Mouse (Mus musculus) right cerebral cortex, adult 2 months (tissue): Measurements from ENCODE around the gene Capn15.

Experiments
- DNase-seq, 2 experiments: peaks; one replicate each; pipeline ENCODE4 v3.0.0; 2021 to 2022; ENCODE audit warnings: low spot score in 2 of 2

Capn15 gene

DNA sequence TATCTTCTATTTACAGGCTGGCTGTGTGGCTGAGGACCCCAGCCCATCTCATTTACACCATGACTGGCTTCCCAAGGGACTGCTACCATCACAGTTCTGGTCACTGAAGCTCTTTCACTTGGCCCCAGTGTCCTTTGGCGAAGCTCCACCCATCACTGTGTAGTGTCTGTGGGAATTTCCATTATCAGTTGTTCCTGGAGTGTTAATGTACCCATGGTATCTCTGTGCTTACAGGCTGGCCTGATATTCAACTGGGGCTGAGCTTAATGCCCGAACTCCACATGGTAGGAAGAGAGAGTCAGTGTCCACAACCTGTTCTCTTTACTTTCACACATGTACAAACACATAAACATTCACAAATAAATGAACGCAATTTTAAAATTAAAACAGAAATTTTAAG is 7.9 kb upstream of the Capn15 start:
- no peak for DNase-seq

DNA sequence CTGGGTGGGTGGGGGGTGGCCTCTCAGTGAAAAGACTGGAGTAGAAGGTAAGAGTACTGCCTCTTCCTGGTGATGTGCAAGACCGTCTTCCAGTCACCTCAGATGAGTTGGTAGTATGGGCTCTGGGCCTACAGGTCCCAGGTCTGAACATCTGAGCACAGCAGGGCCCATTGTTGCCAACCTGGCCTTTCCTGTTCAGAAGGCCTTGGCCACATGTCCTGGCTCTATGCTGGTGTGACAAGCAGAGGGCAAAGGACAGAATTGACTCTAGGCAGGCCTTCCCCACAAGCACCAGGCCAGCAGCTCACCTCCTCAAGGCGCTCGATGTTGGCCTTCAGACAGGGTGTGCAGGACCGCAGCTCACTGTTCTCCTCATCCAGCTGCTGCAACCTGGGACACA is 6.7 kb upstream of the Capn15 start:
- no peak for DNase-seq

DNA sequence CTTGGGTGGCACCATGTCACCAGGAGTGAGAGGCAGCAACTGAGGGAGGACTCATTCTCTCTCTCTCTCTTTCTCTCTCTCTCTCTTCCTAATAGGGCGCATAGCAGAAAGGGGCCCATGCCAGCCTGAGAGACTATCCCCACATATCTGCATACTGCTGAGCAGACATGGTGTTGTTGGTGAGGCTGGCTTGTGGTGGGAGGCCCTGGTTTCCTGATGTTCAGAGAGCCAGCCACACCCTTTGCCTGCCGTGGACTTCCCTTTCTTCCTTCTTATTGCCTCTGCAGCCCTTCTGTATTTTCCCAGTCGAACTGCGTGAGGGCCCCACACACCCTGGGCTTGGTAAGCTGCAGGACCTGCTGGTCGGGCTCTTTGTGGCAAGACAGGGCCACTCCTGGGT is 4.7 kb upstream of the Capn15 start:
- no peak for DNase-seq

DNA sequence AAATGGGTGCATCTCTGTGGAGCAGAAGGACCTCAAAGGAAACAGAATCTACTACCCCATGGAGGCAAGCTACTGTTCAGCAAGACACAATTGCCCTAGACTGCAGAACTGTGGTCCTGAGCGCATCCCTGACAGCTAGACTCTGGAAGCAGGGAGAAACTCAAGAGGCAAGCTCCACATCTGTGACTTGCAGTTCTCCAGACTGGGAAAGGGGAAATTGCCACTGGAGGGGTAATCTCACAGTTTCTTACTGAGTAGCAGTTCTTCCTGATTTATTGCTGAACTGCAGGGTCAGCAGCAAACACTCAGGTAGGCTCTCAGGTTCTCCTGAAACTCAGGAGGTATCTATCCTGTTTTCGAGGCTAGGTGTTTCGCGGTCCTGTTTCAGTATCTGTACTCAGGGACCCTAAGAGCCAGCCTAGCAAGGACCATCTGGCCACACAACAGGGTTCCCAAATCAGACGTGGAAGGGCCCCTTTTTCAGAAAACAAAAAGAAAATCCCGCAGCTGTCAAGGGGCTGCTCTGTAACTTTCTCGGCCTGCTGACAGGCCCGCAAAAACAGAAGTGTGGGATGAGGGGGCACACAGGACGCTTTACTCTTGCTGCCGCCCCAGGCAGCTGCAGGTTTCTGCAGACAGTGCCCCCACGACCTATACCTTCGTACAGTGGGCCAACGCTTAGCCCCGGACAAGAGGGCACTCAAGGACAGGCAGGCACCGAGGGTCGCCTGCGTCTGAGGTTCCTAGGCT is 865 bp downstream of the Capn15 start:
- DNase-seq = peak in 1 of 2 experiments; percentile 16

DNA sequence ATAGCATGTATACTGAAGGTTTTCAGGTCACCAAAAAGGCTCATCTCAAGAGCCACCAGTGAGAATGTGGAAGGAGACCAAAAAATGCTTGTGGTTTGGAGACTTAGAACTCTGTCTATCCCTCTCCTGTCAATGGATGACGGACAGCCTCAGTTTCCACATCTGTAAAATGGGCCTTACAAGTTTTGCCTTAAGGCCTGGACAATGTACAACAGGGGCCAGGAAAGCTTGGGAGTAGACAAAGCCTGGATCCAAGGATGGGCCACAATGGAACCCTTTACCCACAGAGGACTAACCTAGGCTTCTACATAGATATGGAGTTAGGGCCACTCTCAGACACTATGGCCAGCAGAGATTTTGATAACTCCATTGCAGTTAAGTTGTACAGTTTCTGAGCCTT is 1.5 kb downstream of the Capn15 start:
- no peak for DNase-seq

DNA sequence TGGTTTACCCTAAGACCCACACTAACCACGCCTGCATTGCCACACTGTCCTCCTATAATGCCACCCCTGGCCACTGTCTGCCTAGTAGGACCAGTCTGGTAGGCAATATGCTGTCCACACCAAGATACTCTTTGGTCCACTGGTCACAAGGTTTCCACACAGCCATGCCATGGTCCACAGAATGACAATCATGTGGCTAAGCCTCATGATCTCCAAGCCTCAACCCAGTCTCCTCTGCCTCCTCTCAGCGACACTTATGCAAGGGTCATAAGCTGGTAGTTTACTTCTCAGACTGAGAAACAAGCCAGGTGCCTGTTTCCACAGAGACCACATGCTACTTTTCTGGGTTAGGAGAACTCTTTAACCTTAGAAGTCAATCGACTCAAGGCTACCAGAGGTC is 2.7 kb downstream of the Capn15 start:
- DNase-seq = no peak

DNA sequence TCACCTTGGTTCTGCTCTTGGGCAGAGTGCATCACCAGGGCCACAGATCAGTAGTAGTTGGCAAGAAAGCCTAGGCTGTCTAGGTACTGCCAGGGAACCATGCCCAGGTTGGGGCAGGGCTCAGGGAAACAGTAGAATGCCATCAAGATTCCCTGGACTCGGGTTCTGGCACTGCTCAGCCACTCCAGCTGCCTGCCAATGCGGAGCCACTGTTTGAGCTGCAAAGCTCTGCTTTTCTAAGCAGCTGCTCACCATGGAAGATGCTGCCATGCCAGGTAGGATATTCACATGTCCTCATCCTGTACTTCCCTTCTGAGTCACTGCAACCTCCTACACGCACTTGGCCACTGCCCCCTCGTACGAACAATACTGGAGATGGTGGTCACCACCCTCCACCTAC is 4.7 kb downstream of the Capn15 start:
- peak; percentile 52 to 56 for DNase-seq

DNA sequence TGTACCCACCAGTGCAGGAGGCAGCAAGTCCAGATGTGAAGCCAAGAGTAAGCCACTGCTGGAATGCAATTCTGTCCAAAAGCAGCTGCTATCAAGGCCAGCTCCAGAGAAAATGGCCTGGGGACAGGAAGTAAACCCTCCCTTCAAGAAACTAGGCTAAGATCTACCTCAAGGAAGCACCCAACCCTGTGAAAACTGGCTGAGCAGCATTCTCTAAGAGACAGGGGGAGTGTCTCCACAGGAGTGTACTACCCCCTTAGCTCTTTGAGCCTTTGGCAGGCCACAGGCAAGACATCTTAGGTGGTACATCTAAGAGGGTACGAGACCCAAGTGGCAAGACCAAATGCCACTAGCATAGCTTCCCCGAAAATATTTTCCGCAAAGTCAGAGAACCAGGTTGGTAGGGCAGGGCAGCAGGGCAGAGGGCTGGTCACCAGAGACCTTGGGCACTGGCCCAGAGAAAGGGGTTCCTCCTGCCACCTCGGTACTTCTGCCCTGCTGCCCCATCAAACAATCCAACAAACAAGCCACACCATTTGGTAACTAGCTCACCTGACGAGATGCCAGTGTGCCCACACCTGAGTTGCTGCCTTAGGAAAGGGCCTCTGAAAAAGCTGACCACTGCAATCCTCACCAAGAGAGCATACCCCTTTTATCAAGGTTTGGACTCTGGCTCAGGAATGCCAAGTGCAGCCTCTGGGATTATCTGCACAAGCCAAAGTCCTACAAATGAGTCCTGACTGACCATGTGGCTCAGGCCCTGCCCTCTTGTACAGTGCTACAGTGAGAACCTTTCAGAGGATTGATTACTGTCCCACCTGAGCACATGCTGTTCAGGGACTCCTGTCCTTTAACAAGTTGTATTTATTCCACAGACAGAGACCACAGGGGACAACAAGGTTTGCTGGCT is 5.5 kb downstream of the Capn15 start:
- DNase-seq = no peak

DNA sequence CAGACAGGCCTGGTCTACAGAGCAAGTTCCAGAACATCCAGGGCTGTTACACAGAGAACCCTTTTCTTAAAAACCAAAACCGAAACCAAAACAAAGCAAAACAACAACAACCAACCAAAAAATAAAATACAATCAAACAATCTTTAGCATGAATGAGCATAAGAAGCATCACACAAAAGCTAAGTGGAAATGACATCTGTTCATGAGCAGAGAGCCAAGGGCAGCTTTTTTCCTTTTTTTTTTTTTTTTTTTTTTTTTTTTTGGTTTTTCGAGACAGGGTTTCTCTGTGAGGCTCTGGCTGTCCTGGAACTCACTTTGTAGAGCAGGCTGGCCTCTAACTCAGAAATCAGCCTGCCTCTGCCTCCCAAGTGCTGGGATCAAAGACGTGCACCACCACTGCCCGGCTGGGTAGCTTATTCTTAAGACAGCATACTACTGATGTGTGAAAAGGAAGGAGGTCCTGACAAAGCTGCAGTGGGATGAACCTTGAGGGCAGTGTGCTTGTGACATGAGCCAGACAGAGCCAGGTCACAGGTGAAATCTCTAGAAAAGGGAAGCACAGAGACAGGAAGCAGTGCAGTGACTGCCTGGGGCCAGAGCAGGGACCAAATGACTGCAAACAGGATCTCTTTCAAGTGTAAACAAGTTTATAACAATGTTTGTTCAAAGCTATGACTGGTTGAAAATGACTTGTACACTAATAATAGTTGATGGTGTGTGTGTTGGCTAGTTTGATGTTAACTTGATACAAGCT is 14.5 kb downstream of the Capn15 start:
- no peak for DNase-seq

DNA sequence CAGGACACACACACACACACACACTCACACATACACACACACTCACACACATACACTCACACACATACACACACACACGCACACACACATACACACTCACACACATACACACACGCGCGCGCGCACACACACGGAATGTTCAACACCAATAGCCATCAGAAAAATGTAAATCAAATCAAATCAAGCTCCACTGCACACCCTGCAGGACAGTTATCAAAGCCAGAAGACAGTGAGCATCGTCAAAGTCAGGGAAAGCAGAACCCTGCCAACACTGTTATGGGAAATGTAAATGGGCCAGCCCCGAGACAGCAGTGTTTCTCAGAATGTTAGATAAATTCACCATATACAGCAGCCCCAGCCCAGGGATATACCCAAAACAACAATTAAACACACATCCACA is 15.1 kb downstream of the Capn15 start:
- DNase-seq = no peak

DNA sequence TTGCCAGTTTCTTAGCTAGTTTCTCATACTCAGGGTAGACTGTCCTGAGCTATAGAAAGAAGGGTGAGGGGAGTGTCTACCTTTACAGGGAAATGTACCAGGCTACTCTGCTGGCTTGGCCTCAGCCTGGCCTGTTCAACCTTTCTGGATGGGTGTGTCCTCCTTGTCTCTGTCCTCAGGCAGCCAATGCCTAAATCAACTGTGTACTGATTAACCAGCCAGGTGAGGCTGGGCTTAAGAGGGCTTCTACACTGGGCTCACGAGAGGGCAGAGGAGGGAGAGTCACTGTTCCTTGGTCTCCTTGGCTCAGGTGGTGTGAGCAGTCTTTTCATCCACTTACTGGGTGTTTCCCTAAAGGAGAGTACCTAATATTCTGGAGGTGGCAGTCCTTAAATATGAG is 17.4 kb downstream of the Capn15 start:
- DNase-seq = no peak

DNA sequence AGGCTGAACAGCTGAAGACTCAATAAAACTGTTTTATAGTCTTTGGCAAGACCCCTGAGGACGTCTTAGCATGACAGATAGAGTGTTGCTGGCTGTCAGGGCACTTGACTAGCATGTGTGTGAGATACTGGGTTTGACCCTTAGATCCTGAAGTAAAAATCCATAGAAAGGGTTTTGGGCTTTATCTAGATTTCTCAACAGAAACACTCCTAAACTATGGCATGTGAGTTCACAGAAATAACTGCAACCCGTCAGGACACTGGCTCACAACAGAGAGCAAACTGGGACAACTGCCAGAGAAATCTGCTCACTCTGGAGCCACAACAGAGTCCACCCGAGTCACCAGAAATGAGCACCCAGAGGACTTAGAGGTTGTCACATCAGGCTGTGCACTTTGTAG is 17.9 kb downstream of the Capn15 start:
- DNase-seq = no peak

DNA sequence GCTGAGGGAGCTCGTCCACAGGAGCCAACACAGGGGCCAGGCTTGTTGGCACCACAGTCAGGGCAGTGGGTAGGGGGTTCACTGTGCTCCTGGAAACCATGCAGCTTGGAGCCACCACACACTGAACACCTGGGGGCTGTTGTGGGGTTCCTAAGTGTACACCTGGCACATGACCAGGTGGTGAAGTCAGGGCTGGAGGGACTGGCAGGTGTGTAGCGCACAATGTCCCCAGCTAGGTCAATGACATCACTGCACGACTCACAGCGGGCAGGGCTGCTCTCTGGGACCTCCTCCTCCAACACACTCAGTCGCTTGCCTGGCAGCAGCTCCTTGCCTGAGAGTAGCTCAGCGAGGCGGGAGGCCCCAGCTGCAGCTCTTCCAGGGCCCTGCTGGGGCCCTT is 21.3 kb downstream of the Capn15 start:
- no peak for DNase-seq

DNA sequence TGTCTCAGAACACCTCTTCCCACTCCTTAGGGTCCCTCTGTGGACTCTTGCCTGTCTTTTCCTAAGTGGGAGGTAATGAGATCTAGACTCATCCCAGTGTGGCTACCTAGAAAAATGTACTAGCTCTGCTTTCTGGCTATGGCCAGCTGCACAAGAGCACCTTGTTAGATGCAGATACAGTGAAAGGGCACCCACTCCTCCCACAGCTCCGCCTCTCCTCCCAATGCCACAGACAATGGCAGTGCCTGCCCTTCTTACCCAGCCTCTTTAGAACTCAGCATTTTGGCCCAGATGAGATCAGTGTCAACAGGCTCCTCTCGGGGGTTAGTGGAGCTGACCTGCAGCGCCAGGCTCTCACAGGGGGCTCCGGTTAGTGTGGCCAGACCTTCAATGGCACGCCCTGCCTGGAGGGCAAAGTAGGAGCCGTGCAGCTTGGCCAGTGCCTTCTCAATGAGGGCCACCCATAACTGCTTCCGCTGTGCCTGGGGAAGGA is 23.1 kb downstream of the Capn15 start:
- no peak for DNase-seq

DNA sequence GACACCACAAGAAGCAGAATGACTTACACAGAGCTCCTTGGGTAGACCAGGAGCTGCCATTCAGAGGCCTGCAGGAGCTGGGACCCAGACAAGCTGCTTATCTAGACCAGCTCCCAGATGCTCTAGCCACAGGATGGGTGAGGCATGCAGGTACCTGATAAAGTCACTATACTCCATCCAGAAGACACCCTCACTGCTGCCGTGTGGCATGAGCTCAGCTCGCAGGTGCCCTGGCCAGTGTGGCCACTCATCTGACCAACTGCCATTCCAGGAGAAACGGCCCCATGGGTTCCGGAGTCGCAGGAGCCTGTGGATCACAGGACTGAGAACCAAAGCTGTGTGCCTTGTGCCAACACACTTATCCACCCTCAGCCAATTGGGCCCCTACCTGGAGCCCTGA is 24.0 kb downstream of the Capn15 start:
- no peak for DNase-seq

DNA sequence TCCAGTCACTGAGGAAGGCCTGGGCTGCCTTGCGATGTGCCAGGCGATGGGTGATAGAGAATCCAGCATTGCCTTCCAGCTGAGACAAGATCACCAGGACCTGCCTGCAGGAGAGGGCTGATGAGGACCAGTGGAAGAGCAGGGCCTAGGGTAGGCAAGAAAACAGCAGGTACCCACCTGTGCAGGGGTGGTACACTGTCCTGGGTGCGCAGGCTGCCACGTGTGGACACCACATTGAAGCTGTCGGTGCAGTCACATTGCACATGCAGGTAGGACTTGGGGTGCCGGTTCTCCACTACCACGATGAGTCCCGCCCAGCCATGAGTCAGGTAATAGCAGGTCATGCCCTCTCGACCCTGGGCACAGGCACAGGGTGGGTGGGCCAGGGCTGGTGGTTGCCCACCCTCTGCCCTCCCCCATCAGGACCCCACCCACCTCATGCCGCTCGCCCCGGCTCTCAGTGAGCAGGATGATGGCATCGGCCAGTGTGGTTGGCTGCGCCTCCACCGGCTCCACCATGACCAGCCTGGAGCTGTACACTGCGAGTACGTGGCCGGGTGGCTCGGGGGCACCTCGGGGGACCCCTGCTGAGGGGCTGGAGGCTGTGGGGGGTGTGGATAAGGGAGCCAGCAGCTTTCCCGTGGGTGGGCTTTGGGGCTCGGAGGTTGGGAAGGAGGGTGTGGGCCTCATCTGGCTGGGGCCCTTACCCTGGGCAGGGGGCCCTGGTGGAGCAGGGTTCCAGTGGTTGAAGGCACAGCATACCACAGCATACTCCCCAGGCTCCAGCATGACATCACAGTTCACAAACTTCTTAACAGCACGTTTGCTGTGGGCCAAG is 25.7 kb downstream of the Capn15 start:
- no peak for DNase-seq

DNA sequence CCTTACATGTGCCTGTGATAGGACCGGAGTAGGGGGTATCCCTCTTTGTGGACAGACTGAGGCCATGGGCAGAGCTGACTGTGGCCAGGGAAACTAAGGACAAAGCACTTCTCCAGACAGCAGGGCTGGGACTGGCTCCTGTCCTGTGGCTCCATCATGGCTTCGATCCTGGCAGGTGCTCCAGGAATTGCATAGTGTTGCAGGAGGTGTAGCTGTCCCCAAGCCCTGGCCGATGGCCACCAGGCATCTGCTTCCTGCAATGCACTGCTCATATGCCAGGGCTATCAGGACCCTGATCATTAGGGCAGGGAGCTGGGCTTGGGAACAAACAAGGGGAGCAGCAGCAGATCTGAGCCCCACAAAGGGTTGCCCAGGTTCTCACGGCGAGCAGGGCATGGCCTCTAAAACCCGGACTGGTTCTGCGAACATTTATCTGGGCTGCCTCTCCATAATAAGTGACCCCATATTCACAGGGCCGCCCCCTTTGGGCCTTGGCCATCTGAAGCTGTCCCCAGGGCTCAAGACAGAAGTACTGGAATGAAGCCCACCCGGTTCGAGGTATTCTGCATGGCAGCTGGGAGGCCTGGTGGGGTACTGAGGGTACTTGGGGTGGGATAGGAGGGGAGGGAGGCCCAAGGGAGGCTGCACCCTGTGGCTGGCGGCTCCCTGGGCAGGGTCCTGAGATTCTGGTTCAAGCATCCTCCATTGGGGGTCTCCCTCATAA is 26.7 kb downstream of the Capn15 start:
- no peak for DNase-seq

DNA sequence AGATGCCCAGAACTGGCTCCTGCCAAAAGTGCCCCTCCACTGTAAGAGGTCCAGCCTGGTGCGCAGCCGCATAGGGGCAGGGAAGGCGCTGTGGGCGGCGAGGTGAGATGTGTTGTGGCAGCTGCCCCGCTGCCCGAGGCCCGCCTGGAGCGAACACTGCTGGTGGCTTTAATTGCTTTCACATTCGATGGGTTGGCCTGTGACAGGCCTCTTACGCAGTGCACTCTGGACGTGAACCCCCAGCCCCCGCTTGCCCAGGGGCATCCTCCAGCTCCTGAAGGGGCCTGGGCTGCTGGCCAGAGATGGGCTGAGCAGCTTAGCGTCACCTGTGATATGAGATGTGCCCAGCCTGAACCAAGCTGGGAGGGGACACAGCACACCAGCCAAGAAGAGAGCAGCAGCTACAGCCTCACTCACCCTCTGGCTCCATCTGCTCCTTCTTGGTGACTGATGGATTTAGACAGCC is 28.0 kb downstream of the Capn15 start:
- no peak for DNase-seq

DNA sequence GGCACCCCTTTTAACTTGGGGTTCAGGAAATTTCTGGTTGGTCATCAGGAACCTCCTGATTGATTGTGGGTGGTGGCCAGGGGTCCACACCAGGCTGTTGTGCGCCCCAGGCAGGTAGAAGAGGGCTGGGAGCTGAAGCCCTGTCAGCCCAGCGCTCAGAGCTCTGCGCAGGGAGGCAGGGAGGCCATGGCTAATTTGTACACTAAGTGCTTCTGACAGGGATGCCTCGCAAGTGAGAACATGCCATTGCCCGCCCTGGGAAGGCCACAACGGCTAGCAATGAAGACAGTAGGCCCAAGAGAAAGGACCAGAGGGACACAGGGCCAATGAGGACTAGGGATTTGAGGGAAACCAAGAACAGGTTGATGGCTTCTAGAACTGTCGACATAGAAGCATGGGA is 29.0 kb downstream of the Capn15 start:
- DNase-seq = no peak

DNA sequence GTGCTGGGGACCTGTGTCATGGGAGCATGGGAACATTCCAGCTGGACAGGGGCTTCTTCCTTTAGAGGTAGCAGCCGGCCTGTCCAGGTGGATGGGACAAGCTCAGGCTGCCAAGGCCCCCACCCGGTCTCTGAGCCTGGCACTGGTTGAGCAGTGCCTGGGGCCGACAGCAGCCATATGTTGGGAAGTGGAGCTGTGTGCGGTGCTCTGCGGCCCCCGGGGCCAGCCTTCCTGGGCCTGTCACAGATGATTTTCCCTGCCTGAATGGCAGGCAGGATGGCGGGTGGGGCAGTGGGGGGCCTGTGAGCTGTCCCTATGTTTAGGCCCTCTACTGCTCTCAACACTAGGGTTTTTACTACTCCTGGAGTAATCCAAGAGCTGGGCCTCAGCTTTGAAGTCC is 29.4 kb downstream of the Capn15 start:
- no peak for DNase-seq

DNA sequence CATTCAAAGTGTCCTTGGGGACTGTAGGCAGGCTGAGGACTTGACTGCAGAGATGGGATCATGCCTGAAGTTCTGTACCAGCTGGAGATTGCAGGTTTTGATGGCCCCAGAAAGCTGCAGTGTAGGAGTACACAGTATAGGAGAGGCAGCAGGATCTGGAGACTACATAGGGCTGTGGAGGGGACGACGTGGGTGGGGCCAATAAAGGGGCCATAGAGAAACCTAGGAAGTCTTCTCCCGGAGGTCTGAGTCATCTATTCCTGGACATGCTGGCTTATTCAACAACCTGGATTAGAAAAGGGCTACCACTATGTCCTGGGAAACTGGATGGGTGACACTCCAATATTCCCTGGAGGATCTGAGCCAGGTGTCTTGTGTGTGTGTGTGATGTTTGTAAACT is 29.9 kb downstream of the Capn15 start:
- no peak for DNase-seq
